Mouse (Mus musculus) layer of hippocampus, postnatal 36 days (tissue): ENCODE data around the gene Hmgcs2. TPM values are rescaled to one million over a fixed set of nuclear protein-coding genes. Genes with fewer than 3 reads are reported as not detected.
A peak's percentile ranks its signal among the peaks of the same experiment; 100 is the strongest.

Experiments
- DNase-seq, 2 experiments: peaks; one replicate each; pipeline ENCODE4 v3.0.0; 2022
- total RNA-seq, 2 experiments: library from RNA; stranded (reverse); gene quantifications; 2 replicates each; pipeline ENCODE4 v1.2.3; 2021

Hmgcs2 gene
- total RNA-seq: 1 to 10 TPM; 8.9 to 9.9 TPM

GRCm38 (mm10) chr3:98280204-98280932 lies at the start of gene Hmgcs2:
TSS of gene Hmgcs2 (plus strand) at chr3:98280435.
- no peak for DNase-seq

DNA sequence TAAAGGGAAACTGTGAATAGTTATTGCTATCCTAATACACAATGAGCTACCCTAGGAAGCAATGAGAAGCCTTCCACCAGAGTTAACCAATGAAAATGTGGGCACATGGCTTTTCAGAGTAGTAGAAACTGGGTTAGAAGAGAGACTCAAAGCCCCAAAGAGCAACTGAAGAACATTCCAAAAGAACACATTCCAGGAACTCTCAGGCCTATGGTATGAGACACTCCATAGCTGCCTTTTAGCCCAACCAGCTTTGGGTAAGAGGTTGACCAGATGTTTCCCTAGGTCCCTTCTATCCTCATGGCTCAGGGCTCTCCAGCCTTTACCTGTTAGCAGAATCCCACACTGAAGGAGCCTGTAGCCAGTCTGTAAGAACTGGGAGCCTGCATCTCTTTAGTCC lies 46.7 kb upstream of the Hmgcs2 start:
- DNase-seq: no peak

DNA sequence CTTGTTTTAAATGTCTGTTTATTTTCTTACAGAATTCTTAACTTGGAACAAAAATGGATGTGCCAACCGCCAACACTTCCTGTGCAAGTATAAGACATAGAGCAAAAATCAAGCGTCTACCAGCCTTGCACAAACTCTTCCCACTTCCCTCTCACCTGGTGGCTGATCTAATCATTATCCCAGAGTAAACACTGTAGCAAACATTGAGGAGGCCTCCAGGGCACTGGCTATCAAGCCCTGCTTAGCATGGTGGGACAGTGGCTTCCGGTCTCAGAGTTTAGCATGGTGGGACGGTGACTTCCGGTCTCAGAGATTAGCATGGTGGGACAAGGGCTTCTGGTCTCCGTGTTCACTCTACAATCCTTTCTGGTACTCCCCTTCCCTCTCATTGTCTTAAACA lies 44.0 kb upstream of the Hmgcs2 start:
- no peak for DNase-seq

DNA sequence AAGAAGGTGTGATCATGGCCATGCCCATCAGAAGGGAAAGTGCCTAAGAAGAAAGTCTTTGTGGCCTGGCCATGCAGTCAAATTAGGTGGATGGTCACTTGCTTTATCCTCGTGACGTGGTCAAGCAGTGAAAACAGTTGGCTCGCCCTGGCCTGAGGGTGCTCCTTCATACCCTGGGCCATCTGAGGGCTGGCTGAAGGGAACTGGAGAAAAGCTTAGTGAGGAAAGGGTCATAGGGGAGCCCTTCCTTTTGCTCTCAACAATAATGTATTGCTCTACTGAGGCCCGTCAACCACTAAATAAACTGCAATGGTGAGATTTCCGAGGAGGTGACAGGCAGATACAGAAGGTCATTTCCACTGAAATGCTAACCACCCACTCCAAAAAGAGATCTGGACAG lies 43.0 kb upstream of the Hmgcs2 start:
- no peak for DNase-seq

GRCm38 (mm10) chr3:98238150-98238549 lies 42.1 kb upstream of the Hmgcs2 start:
- DNase-seq: no peak

DNA sequence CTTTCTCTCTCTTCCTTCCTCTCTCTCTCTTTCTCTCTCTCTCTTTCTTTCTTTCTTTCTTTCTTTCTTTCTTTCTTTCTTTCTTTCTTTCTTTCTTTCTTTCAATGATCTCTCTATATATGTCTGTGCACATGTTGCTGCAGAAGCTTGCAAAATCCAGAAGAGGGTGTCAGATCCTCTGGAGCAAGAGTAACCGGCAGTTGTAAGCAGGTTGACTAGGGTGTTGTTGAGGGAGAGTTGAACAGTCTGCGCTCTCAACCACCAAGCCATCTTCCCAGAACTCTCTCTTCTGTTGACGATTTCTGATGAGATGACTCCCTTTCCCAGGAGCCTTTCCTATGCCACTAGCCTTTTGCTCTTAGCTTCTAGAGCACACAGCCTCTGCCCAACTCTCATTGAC lies 38.2 kb upstream of the Hmgcs2 start:
- DNase-seq: no peak

DNA sequence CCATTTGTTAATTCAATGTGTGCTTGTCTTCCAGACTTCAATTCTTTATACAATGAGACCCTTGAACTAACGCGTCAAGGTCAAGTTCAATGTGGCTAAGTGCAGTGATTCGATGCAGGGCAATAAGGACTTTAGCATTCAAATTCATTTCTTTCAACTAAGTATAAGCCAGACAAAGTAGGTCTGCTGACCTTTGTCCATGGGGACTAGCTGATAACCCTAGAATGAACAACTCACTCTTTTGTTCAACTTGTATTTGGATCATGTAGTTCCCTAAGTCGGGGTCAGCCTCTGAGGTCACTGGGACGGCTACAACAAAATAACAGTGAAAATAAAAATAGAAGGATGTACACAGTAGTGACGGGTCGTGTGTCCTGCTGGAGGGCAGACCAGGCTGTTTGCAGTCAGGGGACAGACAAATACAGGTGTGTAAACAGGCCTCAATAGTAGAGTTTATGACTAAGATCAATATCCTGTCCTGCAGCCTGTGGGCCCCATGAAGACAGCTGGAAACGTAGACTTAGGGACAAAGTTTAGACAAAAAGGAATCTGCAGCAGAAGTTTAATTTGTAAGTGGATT lies 37.7 kb upstream of the Hmgcs2 start:
- no peak for DNase-seq

GRCm38 (mm10) chr3:98245892-98246291 lies 34.3 kb upstream of the Hmgcs2 start:
- no peak for DNase-seq

GRCm38 (mm10) chr3:98246985-98247751 lies 33.1 kb upstream of the Hmgcs2 start:
- DNase-seq: no peak

DNA sequence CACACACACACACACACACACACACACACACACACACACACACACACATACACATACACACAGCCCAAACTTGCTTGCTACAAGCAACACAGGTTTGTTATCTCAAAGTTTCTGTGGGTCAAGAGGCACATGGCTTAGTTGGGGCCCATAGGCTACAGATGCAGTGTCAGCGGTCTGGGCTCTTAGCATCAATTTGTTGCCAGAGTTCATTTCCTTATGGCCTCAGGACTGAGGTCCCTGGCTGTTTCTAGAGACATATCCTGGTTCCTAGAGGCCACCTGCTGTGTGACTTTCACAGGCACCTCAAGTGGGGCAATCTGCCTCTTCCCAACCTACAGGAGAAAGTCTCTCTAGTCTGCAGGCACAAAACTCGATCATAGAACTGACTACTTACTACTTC lies 30.9 kb upstream of the Hmgcs2 start:
- no peak for DNase-seq

- peak; percentile 18 to 29 for DNase-seq
These were observed 30.3 kb upstream of the Hmgcs2 start for GRCm38 (mm10) chr3:98249833-98250448.

GRCm38 (mm10) chr3:98254059-98254458 lies 26.2 kb upstream of the Hmgcs2 start:
- no peak for DNase-seq

GRCm38 (mm10) chr3:98254656-98255583 lies 25.3 kb upstream of the Hmgcs2 start:
- DNase-seq: peak in 1 of 2 experiments; percentile 18

DNA sequence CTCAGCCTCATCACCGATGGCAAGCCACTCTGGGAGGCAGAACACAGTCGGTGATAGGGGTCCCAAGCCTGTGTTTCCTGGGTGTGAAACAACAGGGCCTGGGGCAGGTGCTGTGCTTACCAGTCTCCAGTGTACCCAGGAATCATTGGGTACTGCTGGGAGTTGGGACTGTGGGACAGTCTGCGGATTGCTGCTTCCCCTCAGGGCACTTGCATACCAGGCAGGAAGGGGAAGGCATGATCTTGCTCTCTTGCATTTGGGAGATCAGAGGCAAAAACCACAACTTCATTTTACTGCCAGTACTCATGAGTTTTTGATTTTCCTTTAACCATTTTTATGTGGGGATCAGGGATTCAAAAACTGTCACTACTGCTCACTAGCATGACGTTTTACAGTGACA lies 21.5 kb upstream of the Hmgcs2 start:
- no peak for DNase-seq

DNA sequence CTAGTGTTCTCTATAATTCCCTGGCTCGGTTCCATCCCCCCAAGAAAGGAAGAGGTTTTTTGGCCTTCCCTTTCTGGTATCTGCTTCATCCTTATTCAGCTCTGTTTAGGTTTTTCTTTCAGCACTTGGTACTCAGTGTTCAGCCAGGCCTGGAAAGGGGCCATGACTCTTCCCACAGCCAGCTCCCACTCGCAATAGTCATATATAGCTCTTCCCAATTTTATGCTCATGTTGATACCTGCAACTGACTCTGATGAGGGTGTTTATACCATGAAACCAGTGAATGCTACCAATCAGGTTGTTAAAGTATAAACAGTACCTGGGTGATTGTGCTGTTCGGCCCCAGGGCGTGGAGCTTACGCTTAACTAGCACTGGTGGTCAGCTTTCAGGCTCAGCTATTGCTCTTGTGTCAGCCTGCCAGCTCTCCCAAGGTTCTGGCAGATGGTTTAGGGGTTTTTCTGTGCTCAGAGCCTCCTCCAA lies 20.9 kb upstream of the Hmgcs2 start:
- peak; percentile 48 to 62 for DNase-seq

DNA sequence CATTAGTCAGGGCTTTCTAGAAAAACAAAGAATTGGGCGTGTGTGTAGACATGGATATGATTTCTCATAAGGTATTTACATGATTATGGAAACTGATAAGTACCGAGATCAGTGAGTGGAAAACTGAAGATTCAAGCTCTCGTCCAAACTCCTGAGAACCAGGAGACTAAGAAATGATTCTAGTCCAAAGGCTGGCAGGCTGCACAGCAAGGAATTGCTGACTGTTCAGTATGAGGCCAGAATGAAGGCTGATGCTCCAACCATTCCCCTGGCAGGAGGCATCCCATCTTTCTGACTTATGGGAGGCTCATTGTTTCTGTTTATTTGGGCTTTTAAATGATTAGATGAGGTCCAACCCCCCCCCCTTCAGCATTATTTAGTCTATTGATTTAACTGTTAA lies 19.7 kb upstream of the Hmgcs2 start:
- no peak for DNase-seq

DNA sequence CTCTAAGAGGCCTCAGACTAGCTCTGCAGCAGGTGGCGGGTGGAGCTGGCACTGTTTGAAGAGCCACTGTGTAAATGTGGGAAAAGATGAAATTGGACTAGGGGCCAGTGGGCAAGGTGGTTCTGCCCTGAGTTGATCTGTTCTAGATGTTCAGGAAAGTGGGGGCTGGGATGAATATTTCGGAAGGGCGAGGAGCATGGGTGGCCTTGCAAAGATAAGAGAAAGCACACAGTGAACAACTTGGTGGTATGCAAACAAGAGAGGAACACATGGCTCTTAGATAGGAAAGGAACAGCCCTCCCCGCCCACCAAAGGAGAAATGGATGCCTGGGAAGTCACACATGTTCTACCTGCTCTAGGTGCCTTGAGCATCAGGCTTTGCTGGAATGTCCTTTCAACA lies 18.8 kb upstream of the Hmgcs2 start:
- DNase-seq: no peak

- DNase-seq: no peak
These were observed 18.1 kb upstream of the Hmgcs2 start for GRCm38 (mm10) chr3:98262133-98262532.

DNA sequence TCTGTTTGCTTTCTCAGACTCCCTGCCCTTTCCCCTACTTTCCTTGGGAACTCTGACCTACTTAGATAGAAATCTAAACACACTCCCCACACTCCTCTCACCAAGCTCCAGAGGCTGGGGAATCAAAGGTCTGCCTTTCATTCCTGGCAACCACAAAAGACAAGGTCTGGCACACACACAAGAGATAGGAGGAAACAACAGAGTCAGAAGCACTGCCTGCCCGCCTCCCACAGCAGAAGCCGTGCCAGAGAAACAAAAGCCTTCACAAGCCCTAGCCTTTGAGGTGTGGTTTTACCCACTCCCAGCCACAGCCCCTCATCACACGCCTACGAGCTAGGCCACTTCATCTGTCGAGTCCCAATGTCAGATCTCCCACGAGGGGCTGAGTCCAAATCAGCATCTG lies 13.0 kb upstream of the Hmgcs2 start:
- DNase-seq: no peak

DNA sequence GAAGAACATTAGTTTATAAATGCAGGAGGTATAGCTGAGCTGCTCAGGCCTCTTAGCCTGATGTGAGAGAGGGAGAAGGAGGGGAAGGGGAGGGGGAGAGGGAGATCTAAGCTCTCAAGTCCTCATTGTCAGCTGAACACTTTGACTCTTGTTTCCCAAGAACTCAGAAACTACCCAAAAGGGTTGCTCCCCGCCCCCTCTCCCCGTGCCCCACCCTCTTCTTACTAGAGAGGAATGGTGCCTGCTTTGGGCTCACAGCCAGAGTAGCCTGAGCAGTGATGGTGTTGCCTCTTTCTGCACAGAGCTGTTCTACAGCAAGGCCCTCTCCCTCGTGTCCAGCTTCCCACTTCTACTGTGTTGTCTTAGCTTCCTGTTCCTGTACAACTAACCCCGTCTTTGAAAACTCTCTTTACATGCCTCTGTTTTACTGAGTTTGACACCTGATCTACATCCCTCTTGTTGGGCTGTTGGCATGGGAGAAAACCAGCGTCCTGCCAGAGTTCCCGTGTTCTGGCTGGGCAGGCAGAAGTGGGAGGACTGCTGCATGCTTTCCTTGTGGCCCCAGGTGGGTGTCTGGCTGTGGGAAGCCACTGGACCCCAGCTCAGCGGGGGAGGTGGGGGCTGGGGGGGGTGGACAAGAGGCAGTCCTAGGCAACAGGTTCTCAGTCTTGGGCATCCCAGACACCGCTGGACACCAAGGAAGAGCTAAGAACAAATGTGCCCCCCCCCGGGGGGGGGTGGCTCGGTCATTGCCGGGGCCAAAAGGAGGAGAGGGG lies 6.4 kb upstream of the Hmgcs2 start:
- DNase-seq: no peak

DNA sequence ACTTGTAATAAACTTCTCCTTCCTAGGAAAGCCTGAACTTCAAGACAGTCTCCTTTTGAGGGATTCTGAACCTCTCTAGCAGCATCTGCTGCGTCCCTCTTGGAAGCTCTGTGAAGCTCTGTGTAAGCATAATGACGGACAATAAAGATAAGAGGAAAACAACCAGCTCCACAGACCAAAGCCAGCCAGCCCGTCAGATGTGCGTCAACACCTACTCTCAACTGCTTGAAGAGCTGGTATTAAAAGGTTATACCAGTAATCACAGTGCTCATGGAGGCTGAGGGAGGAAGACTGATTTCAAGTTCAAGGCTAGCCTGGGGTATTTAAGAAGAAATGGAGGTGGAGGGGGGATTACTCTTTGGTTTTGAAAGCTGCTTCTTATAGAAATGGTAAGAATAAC lies 553 bp upstream of the Hmgcs2 start:
- no peak for DNase-seq
